Mouse (Mus musculus): ENCODE results near the gene Phf2.

DNA sequence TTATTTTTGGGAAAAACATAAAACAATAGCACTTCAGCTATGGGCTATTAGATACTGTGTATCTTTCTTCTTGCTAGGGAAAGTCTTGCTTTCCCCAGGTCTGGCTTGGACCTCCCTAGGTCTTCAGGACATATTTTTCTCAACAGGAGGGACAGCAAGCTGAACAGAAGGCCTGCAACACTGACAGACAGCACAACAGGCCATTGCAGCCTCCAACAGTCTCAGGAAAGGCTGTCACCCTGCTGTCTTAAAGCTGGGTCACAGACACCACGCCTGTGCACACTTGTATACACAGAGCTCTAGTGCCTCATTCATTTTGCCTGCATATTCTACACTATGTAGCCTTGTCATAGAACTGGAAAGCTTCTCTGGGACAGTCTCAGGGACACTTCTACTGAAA, 56.5 kb downstream of the Phf2 start:
- TF ChIP-seq REST (IDR thresholded peaks at IDR 0.05; ENCODE audit: insufficient read depth, insufficient read length): no peak
- TF ChIP-seq TCF3 (IDR thresholded peaks at IDR 0.05; ENCODE audit: insufficient read length, low read depth): no peak
- no peak for TF ChIP-seq MAX (IDR thresholded peaks at IDR 0.05; ENCODE audit: low read depth)
- no peak for TF ChIP-seq POLR2A (IDR thresholded peaks at IDR 0.05; ENCODE audit: insufficient read length, low read depth)
- no peak for TF ChIP-seq TCF12 (IDR thresholded peaks at IDR 0.05; ENCODE audit: insufficient read depth, poor library complexity, severe bottlenecking)
- no peak for TF ChIP-seq MYOD1 (IDR thresholded peaks at IDR 0.05; ENCODE audit: control insufficient read depth in 1 of 3, insufficient read length in 2 of 3, low read depth in 2 of 3)
- no peak for TF ChIP-seq E2F4 (IDR thresholded peaks at IDR 0.05; ENCODE audit: insufficient read depth)
- TF ChIP-seq CEBPB (IDR thresholded peaks at IDR 0.05; ENCODE audit: insufficient read depth, poor library complexity, severe bottlenecking): no peak
- TF ChIP-seq USF1 (IDR thresholded peaks at IDR 0.05; ENCODE audit: low read depth): no peak
